Mouse (Mus musculus) CH12.LX (cell line): ENCODE data around the gene Nme6. TPM values are rescaled to one million over a fixed set of nuclear protein-coding genes. Genes with fewer than 3 reads are reported as not detected.

Source experiments
- DNase-seq: peaks from one replicate; pipeline ENCODE4 v3.0.0-alpha.2; 2013; ENCODE audit errors: extremely low read depth
- H3K27ac ChIP-seq: 2 replicates; pipeline ENCODE4 v1.5.1; 2012; ENCODE audit warnings: low read depth, mild to moderate bottlenecking, control low read depth, moderate library complexity; ENCODE audit not compliant: insufficient read depth
- H3K27me3 ChIP-seq: replicated peaks from 2 replicates; pipeline ENCODE3; 2012; ENCODE audit warnings: inconsistent platforms
- H3K36me3 ChIP-seq, 2 experiments: replicated peaks in 1 of 2; 2 replicates each; pipeline versions ENCODE3 to v1.6.1; 2012; ENCODE audit warnings: inconsistent platforms in 1 of 2, low read length in 1 of 2, mild to moderate bottlenecking in 1 of 2, mixed read lengths in 1 of 2, moderate library complexity in 1 of 2; ENCODE audit not compliant: control insufficient read depth in 1 of 2, insufficient read depth in 1 of 2
- H3K4me1 ChIP-seq, 2 experiments: 2 replicates each; pipeline ENCODE4 v1.6.1; 2012; ENCODE audit warnings: inconsistent platforms in 1 of 2, moderate library complexity in 1 of 2; ENCODE audit not compliant: insufficient read depth in 2 of 2, control insufficient read depth in 1 of 2
- H3K4me2 ChIP-seq: 2 replicates; pipeline ENCODE4 v1.6.1; 2012; ENCODE audit warnings: low read depth, mild to moderate bottlenecking, control low read depth; ENCODE audit not compliant: poor library complexity, insufficient read depth, severe bottlenecking
- H3K4me3 ChIP-seq, 3 experiments: fragments of 150-350 bp in 1 of 3; sonication (generic) in 1 of 3; replicated peaks in 1 of 3; 2 replicates each; pipeline versions ENCODE3 to v1.5.1; 2011 to 2012; ENCODE audit warnings: low read depth in 2 of 3, low read length in 2 of 3, mild to moderate bottlenecking in 2 of 3, moderate library complexity in 2 of 3, control low read depth in 1 of 3, improper control_type of control experiment in 1 of 3, inconsistent platforms in 1 of 3, mixed read lengths in 1 of 3; ENCODE audit not compliant: poor library complexity in 1 of 3
- H3K79me2 ChIP-seq: replicated peaks from 2 replicates; pipeline ENCODE4 v1.6.1; 2012; ENCODE audit warnings: mild to moderate bottlenecking, moderate library complexity; ENCODE audit not compliant: control insufficient read depth, poor library complexity, insufficient read depth, severe bottlenecking; ENCODE audit errors: extremely low read depth
- H3K9ac ChIP-seq: 2 replicates; pipeline ENCODE4 v1.6.1; 2012; ENCODE audit warnings: low read depth, mild to moderate bottlenecking, control low read depth, moderate library complexity; ENCODE audit not compliant: insufficient read depth
- H3K9me3 ChIP-seq: replicated peaks from 2 replicates; pipeline ENCODE3; 2012; ENCODE audit warnings: low read length, inconsistent platforms, mixed read lengths
- BHLHE40 ChIP-seq: IDR thresholded peaks from 2 replicates; pipeline ENCODE4 v1.6.1; 2011; ENCODE audit warnings: mild to moderate bottlenecking, low read depth, low read length, improper control_type of control experiment
- CHD1 ChIP-seq: IDR thresholded peaks from 2 replicates; pipeline ENCODE4 v1.6.1; 2012; ENCODE audit warnings: low read depth, low read length, improper control_type of control experiment, inconsistent platforms
- CTCF ChIP-seq, 2 experiments: IDR thresholded peaks in 1 of 2; conservative IDR thresholded peaks in 1 of 2; 2 replicates each; pipeline ENCODE4 v1.5.1; 2011 to 2012; ENCODE audit warnings: low read depth in 2 of 2, low read length in 2 of 2, improper control_type of control experiment in 1 of 2, inconsistent platforms in 1 of 2, mild to moderate bottlenecking in 1 of 2, moderate library complexity in 1 of 2
- E2F4 ChIP-seq: IDR thresholded peaks from 2 replicates; pipeline ENCODE4 v1.6.1; 2011; ENCODE audit warnings: low read depth, low read length, improper control_type of control experiment; ENCODE audit not compliant: insufficient replicate concordance
- GABPA ChIP-seq: IDR thresholded peaks from 2 replicates; pipeline ENCODE4 v1.6.1; 2012; ENCODE audit warnings: low read depth, low read length, improper control_type of control experiment, inconsistent platforms; ENCODE audit not compliant: insufficient replicate concordance
- HCFC1 ChIP-seq: IDR thresholded peaks from 2 replicates; pipeline ENCODE4 v1.6.1; 2012; ENCODE audit warnings: low read depth, mild to moderate bottlenecking, inconsistent platforms, low read length, improper control_type of control experiment
- JUND ChIP-seq: conservative IDR thresholded peaks from 2 replicates; pipeline ENCODE4 v1.6.1; 2011; ENCODE audit warnings: low read depth, low read length, improper control_type of control experiment
- KAT2A ChIP-seq: IDR thresholded peaks from 2 replicates; pipeline ENCODE4 v1.6.1; 2012; ENCODE audit warnings: low read length, improper control_type of control experiment, inconsistent platforms; ENCODE audit not compliant: insufficient replicate concordance
- MAFK ChIP-seq: IDR thresholded peaks from 2 replicates; pipeline ENCODE4 v1.6.1; 2011; ENCODE audit warnings: low read length, improper control_type of control experiment; ENCODE audit not compliant: insufficient replicate concordance
- MAX ChIP-seq: IDR thresholded peaks from 2 replicates; pipeline ENCODE4 v1.6.1; 2011; ENCODE audit warnings: low read length, improper control_type of control experiment
- MAZ ChIP-seq: IDR thresholded peaks from 2 replicates; pipeline ENCODE4 v1.6.1; 2012; ENCODE audit warnings: low read depth, mild to moderate bottlenecking, inconsistent platforms, low read length, improper control_type of control experiment, moderate library complexity
- MXI1 ChIP-seq: IDR thresholded peaks from 2 replicates; pipeline ENCODE4 v1.6.1; 2011; ENCODE audit warnings: mild to moderate bottlenecking, low read depth, low read length, improper control_type of control experiment
- MYC ChIP-seq: IDR thresholded peaks from 2 replicates; pipeline ENCODE4 v1.6.1; 2011; ENCODE audit warnings: low read depth, mild to moderate bottlenecking, improper control_type of control experiment, low read length
- NELFE ChIP-seq: IDR thresholded peaks from 2 replicates; pipeline ENCODE4 v1.6.1; 2011; ENCODE audit warnings: low read depth, low read length, improper control_type of control experiment
- NRF1 ChIP-seq: IDR thresholded peaks from 2 replicates; pipeline ENCODE4 v1.6.1; 2014; ENCODE audit warnings: low read depth, mild to moderate bottlenecking, inconsistent platforms, low read length, improper control_type of control experiment, moderate library complexity
- POLR2AphosphoS2 ChIP-seq: IDR thresholded peaks from 2 replicates; pipeline ENCODE4 v1.6.1; 2011; ENCODE audit warnings: low read depth, low read length, improper control_type of control experiment
- RAD21 ChIP-seq: IDR thresholded peaks from 2 replicates; pipeline ENCODE4 v1.6.1; 2011; ENCODE audit warnings: low read depth, mild to moderate bottlenecking, low read length, improper control_type of control experiment, moderate library complexity
- RCOR1 ChIP-seq: conservative IDR thresholded peaks from 2 replicates; pipeline ENCODE4 v1.6.1; 2012; ENCODE audit warnings: low read depth, mild to moderate bottlenecking, inconsistent platforms, low read length, improper control_type of control experiment
- SIN3A ChIP-seq: IDR thresholded peaks from 2 replicates; pipeline ENCODE4 v1.6.1; 2012; ENCODE audit warnings: low read length, improper control_type of control experiment, inconsistent platforms
- SMC3 ChIP-seq: IDR thresholded peaks from 2 replicates; pipeline ENCODE4 v1.6.1; 2011; ENCODE audit warnings: low read depth, low read length, improper control_type of control experiment
- TBP ChIP-seq: conservative IDR thresholded peaks from 2 replicates; pipeline ENCODE4 v1.6.1; 2011; ENCODE audit warnings: low read depth, low read length, improper control_type of control experiment
- TCF12 ChIP-seq: IDR thresholded peaks from 2 replicates; pipeline ENCODE4 v1.6.1; 2014; ENCODE audit warnings: low read depth, mild to moderate bottlenecking, inconsistent platforms, low read length, improper control_type of control experiment
- UBTF ChIP-seq: IDR thresholded peaks from 2 replicates; pipeline ENCODE4 v1.6.1; 2012; ENCODE audit warnings: low read depth, mild to moderate bottlenecking, inconsistent platforms, low read length, improper control_type of control experiment, moderate library complexity
- ZC3H11A ChIP-seq: IDR thresholded peaks from 2 replicates; pipeline ENCODE4 v1.6.1; 2012; ENCODE audit warnings: low read depth, mild to moderate bottlenecking, inconsistent platforms, low read length, improper control_type of control experiment
- ZKSCAN1 ChIP-seq: IDR thresholded peaks from 2 replicates; pipeline ENCODE4 v1.6.1; 2012; ENCODE audit warnings: low read depth, inconsistent platforms, low read length, improper control_type of control experiment, borderline replicate concordance
- ZMIZ1 ChIP-seq: IDR thresholded peaks from 2 replicates; pipeline ENCODE4 v1.6.1; 2012; ENCODE audit warnings: low read depth, mild to moderate bottlenecking, inconsistent platforms, low read length, improper control_type of control experiment
- ZNF384 ChIP-seq: IDR thresholded peaks from 2 replicates; pipeline ENCODE4 v1.6.1; 2012; ENCODE audit warnings: low read depth, low read length, improper control_type of control experiment, inconsistent platforms
- dilution Hi-C: fragments of 300-500 bp; cut with MboI; formaldehyde crosslinking; loops from 2 replicates; pipeline ENCODE4 v1.14.3; 2020; ENCODE audit warnings: low sequenced_read_pairs; ENCODE audit not compliant: extremely low pct_unique_long_range_greater_than_20kb, extremely low pct_ligation_motif_present
- in situ Hi-C: fragments of 300-500 bp; cut with MboI; formaldehyde crosslinking; loops from 3 replicates; pipeline ENCODE4 v1.14.3; 2019; ENCODE audit warnings: low sequenced_read_pairs, low pct_ligation_motif_present, low pct_unique_long_range_greater_than_20kb, mixed read lengths
- polyA plus RNA-seq: library from polyadenylated mRNA; unstranded; fragments of >175 nt; gene quantifications from 2 replicates; pipeline ENCODE4 v1.2.1, GENCODE M21; 2012; ENCODE audit warnings: low read depth; ENCODE audit not compliant: insufficient read length
- total RNA-seq, 2 experiments: library from RNA; depleted of rRNA; stranded (reverse); fragments of 300-350 nt in 1 of 2; fragments of >200 nt in 1 of 2; gene quantifications; 2 replicates each; pipeline ENCODE4 v1.2.3; 2012 to 2014

Nme6 gene
- total and polyA plus RNA-seq, 3 experiments = 73.1 to 110 (median 76.2) TPM

GRCm38 (mm10) chr9:109870983-109871572, 38.5 kb downstream of the Nme6 start:
- dilution Hi-C loops = no loop called here

GRCm38 (mm10) chr9:109874797-109875691, 42.5 kb downstream of the Nme6 start, which contains the start of gene Cdc25a:
TSS of gene Cdc25a (plus strand) at chr9:109875579.
- Histone ChIP-seq H3K27me3 (no peaks in the 10 kb centered on the region), H3K9ac (peak within 1 kb of the TSS; percentile 90), H3K27ac (peak within 1 kb of the TSS; percentile 17), H3K4me3 (peak within 1 kb of the TSS; percentile 87 to 97 (median 92)), H3K9me3 (no peaks in the 10 kb centered on the region), H3K79me2 (peaks cover 39% of the 10 kb centered on the region), H3K4me2 (peak within 1 kb of the TSS; percentile 95), H3K36me3 (peaks cover 16 to 26% of the 10 kb centered on the region in 2 experiments), H3K4me1 (peaks cover 5 to 35% of the 10 kb centered on the region in 2 experiments; a peak in 3 of 4 replicates)
- DNase-seq = peak; percentile 99
- dilution Hi-C loops = no loop called here
- in situ Hi-C loops = loop anchor here (25.0 kb wide), 1 partner anchor 188 kb away; no protein-coding TSS in a partner anchor
- TF ChIP-seq CHD1 = no peak
- TF ChIP-seq BHLHE40 = no peak; the same call in 1 of the 2 replicates
- peak; percentile 30; the same call in 1 of the 2 replicates for TF ChIP-seq NRF1
- TF ChIP-seq HCFC1 = peak; percentile 96
- peak; percentile 97 for TF ChIP-seq E2F4
- TF ChIP-seq NELFE = peak; percentile 95
- TF ChIP-seq UBTF = no peak
- TF ChIP-seq POLR2AphosphoS2 = peak; percentile 75; the same call in 1 of the 2 replicates
- peak; percentile 90 for TF ChIP-seq TCF12
- peak; percentile 95; the same call in 1 of the 2 replicates for TF ChIP-seq KAT2A
- peak; percentile 89 for TF ChIP-seq ZMIZ1
- peak; percentile 69; the same call in 1 of the 2 replicates for TF ChIP-seq GABPA
- TF ChIP-seq ZNF384 = peak; percentile 99
- TF ChIP-seq MAZ = peak; percentile 99
- TF ChIP-seq MXI1 = peak; percentile 35; the same call in 1 of the 2 replicates
- peak in 1 of 2 experiments; percentile 80; a peak in 2 of 4 replicates for TF ChIP-seq CTCF (conservative IDR thresholded peaks at IDR 0.05 in 1 of 2, IDR thresholded peaks at IDR 0.05 in 1 of 2; ENCODE audit: low read depth in 2 of 2, low read length in 2 of 2)
- no peak for TF ChIP-seq SMC3
- TF ChIP-seq SIN3A = peak; percentile 81
- no peak for TF ChIP-seq ZC3H11A
- no peak for TF ChIP-seq RCOR1
- TF ChIP-seq MYC = peak; percentile 85
- peak; percentile 43; the same call in 1 of the 2 replicates for TF ChIP-seq JUND
- peak; percentile 89 for TF ChIP-seq TBP
- peak; percentile 80 for TF ChIP-seq MAX
- no peak for TF ChIP-seq ZKSCAN1

More at GRCm38 (mm10) chr9:109870983-109871572, 38.5 kb downstream of the Nme6 start:
- Histone ChIP-seq H3K9me3 (no peaks in the 10 kb centered on the region), H3K4me1 (peaks cover 2 to 12% of the 10 kb centered on the region in 2 experiments; a peak in 3 of 4 replicates), H3K27ac (no peak overlapping the region), H3K4me3 (no peak overlapping the region), H3K4me2 (no peak overlapping the region), H3K9ac (no peak overlapping the region), H3K36me3 (no peaks in the 10 kb centered on the region), H3K79me2 (peaks cover 6% of the 10 kb centered on the region), H3K27me3 (peaks cover 11% of the 10 kb centered on the region)
- no peak for DNase-seq
- in situ Hi-C loops = loop anchor here (25.0 kb wide), 1 partner anchor 184 kb away; no protein-coding TSS in a partner anchor
- no peak for TF ChIP-seq MAFK
- TF ChIP-seq SMC3 = no peak
- no peak for TF ChIP-seq TCF12
- TF ChIP-seq TBP = no peak
- TF ChIP-seq MAX = no peak
- TF ChIP-seq RAD21 = no peak
- no peak for TF ChIP-seq CHD1
- TF ChIP-seq E2F4 = no peak
- TF ChIP-seq ZNF384 = no peak
- no peak for TF ChIP-seq MAZ
